Mouse (Mus musculus): Measurements from ENCODE around the gene Gabarapl1. TPM values are rescaled to one million over a fixed set of nuclear protein-coding genes. Genes with fewer than 3 reads are reported as not detected.

Gabarapl1 gene
- polyA plus RNA-seq, 1 experiment from 2014 or later, result 44.9 TPM

GRCm38 (mm10) chr6:129543709-129544606 lies 11.0 kb downstream of the Gabarapl1 start:
- H3K27ac ChIP-seq (replicated peaks), result no peak overlapping the region
- WGBS, result 67% methylated on average over 6 of the region's 6 CpGs
- peaks cover 31% of the 10 kb centered on the region for H3K36me3 ChIP-seq (replicated peaks)
- H3K4me3 ChIP-seq, result no peak overlapping the region
- peak; percentile 53 for DNase-seq (ENCODE audit: low spot score)
- H3K27me3 ChIP-seq (replicated peaks; ENCODE audit: low read depth, poor library complexity, severe bottlenecking), result no peaks in the 10 kb centered on the region
- no peaks in the 10 kb centered on the region for H3K4me1 ChIP-seq
- no peaks in the 10 kb centered on the region for H3K9me3 ChIP-seq

- Histone ChIP-seq H3K27ac (replicated peaks) (no peak overlapping the region), H3K27me3 (replicated peaks; ENCODE audit: low read depth, poor library complexity, severe bottlenecking) (no peaks in the 10 kb centered on the region), H3K4me1 (no peaks in the 10 kb centered on the region), H3K9me3 (no peaks in the 10 kb centered on the region), H3K4me3 (no peak overlapping the region), H3K36me3 (replicated peaks) (no peaks in the 10 kb centered on the region; the same call in 1 of the 2 replicates)
- DNase-seq (ENCODE audit: low spot score), result no peak
- 85% methylated on average over 2 of the region's 2 CpGs for WGBS
Observed at GRCm38 (mm10) chr6:129547277-129547676, 14.3 kb downstream of the Gabarapl1 start.

- 75% methylated on average over 3 of the region's 3 CpGs for WGBS
Observed at GRCm38 (mm10) chr6:129548009-129548408, 15.0 kb downstream of the Gabarapl1 start.

GRCm38 (mm10) chr6:129557298-129558023 lies 24.5 kb downstream of the Gabarapl1 start:
- Histone ChIP-seq H3K27ac (replicated peaks) (no peak overlapping the region), H3K9me3 (no peaks in the 10 kb centered on the region), H3K27me3 (replicated peaks; ENCODE audit: low read depth, poor library complexity, severe bottlenecking) (no peaks in the 10 kb centered on the region), H3K36me3 (replicated peaks) (no peaks in the 10 kb centered on the region), H3K4me1 (no peaks in the 10 kb centered on the region), H3K4me3 (no peak overlapping the region)
- no peak for DNase-seq (ENCODE audit: low spot score)

More at GRCm38 (mm10) chr6:129548009-129548408, 15.0 kb downstream of the Gabarapl1 start:
- Histone ChIP-seq H3K4me3 (no peak overlapping the region), H3K27me3 (replicated peaks; ENCODE audit: low read depth, poor library complexity, severe bottlenecking) (no peaks in the 10 kb centered on the region), H3K36me3 (replicated peaks) (no peaks in the 10 kb centered on the region), H3K27ac (replicated peaks) (no peak overlapping the region), H3K9me3 (no peaks in the 10 kb centered on the region), H3K4me1 (no peaks in the 10 kb centered on the region)
- DNase-seq (ENCODE audit: low spot score), result no peak

GRCm38 (mm10) chr6:129558946-129559640 lies 26.1 kb downstream of the Gabarapl1 start:
- Histone ChIP-seq H3K36me3 (replicated peaks) (no peaks in the 10 kb centered on the region), H3K4me3 (no peak overlapping the region), H3K4me1 (no peaks in the 10 kb centered on the region), H3K27ac (replicated peaks) (no peak overlapping the region), H3K27me3 (replicated peaks; ENCODE audit: low read depth, poor library complexity, severe bottlenecking) (no peaks in the 10 kb centered on the region), H3K9me3 (no peaks in the 10 kb centered on the region)
- WGBS, result 28% methylated on average over 12 of the region's 12 CpGs
- DNase-seq (ENCODE audit: low spot score), result peak; percentile 80

- no peaks in the 10 kb centered on the region for H3K9me3 ChIP-seq
- no peak overlapping the region for H3K4me3 ChIP-seq
- H3K27ac ChIP-seq (replicated peaks), result no peak overlapping the region
- no peaks in the 10 kb centered on the region for H3K36me3 ChIP-seq (replicated peaks)
- no peaks in the 10 kb centered on the region for H3K27me3 ChIP-seq (replicated peaks; ENCODE audit: low read depth, poor library complexity, severe bottlenecking)
- WGBS, result 61% methylated on average over 4 of the region's 4 CpGs
- H3K4me1 ChIP-seq, result no peaks in the 10 kb centered on the region
- no peak for DNase-seq (ENCODE audit: low spot score)
Observed at GRCm38 (mm10) chr6:129559641-129560027, 26.7 kb downstream of the Gabarapl1 start.

GRCm38 (mm10) chr6:129565257-129565656 lies 32.3 kb downstream of the Gabarapl1 start:
- H3K4me1 ChIP-seq, result no peaks in the 10 kb centered on the region
- H3K27me3 ChIP-seq (replicated peaks; ENCODE audit: low read depth, poor library complexity, severe bottlenecking), result no peaks in the 10 kb centered on the region
- no peak overlapping the region for H3K4me3 ChIP-seq
- DNase-seq (ENCODE audit: low spot score), result no peak
- no peak overlapping the region for H3K27ac ChIP-seq (replicated peaks)
- no peaks in the 10 kb centered on the region for H3K36me3 ChIP-seq (replicated peaks)
- H3K9me3 ChIP-seq, result no peaks in the 10 kb centered on the region
- 76% methylated on average over 2 of the region's 2 CpGs for WGBS

GRCm38 (mm10) chr6:129575315-129575714 lies 42.4 kb downstream of the Gabarapl1 start:
- Histone ChIP-seq H3K27ac (replicated peaks) (no peak overlapping the region), H3K36me3 (replicated peaks) (no peaks in the 10 kb centered on the region), H3K9me3 (no peaks in the 10 kb centered on the region), H3K4me3 (no peak overlapping the region), H3K27me3 (replicated peaks; ENCODE audit: low read depth, poor library complexity, severe bottlenecking) (no peaks in the 10 kb centered on the region), H3K4me1 (no peaks in the 10 kb centered on the region)
- no peak for DNase-seq (ENCODE audit: low spot score)
- WGBS, result 48% methylated on average over 2 of the region's 2 CpGs

- H3K36me3 ChIP-seq (replicated peaks), result no peaks in the 10 kb centered on the region
- no peak within 1 kb of the TSS for H3K4me3 ChIP-seq
- no peaks in the 10 kb centered on the region for H3K4me1 ChIP-seq
- no peak within 1 kb of the TSS for H3K27ac ChIP-seq (replicated peaks)
- WGBS, result 95% methylated on average over 8 of the region's 8 CpGs
- DNase-seq (ENCODE audit: low spot score), result no peak
- H3K27me3 ChIP-seq (replicated peaks; ENCODE audit: low read depth, poor library complexity, severe bottlenecking), result no peaks in the 10 kb centered on the region
- no peaks in the 10 kb centered on the region for H3K9me3 ChIP-seq
Observed at GRCm38 (mm10) chr6:129577605-129578004, 44.6 kb downstream of the Gabarapl1 start, which contains the start of gene Klre1. Gene Klre1, plus strand, starts transcription at chr6:129577905.

- H3K4me3 ChIP-seq, result no peak overlapping the region
- H3K4me1 ChIP-seq, result no peaks in the 10 kb centered on the region
- no peaks in the 10 kb centered on the region for H3K9me3 ChIP-seq
- no peak for DNase-seq (ENCODE audit: low spot score)
- H3K27me3 ChIP-seq (replicated peaks; ENCODE audit: low read depth, poor library complexity, severe bottlenecking), result no peaks in the 10 kb centered on the region
- no peak overlapping the region for H3K27ac ChIP-seq (replicated peaks)
- no peaks in the 10 kb centered on the region for H3K36me3 ChIP-seq (replicated peaks)
- 66% methylated on average over 4 of the region's 4 CpGs for WGBS
Observed at GRCm38 (mm10) chr6:129581274-129581673, 48.3 kb downstream of the Gabarapl1 start.

GRCm38 (mm10) chr6:129581896-129582295 lies 48.9 kb downstream of the Gabarapl1 start:
- WGBS, result 83% methylated on average over 4 of the region's 4 CpGs
- Histone ChIP-seq H3K4me1 (no peaks in the 10 kb centered on the region), H3K36me3 (replicated peaks) (no peaks in the 10 kb centered on the region), H3K4me3 (no peak overlapping the region), H3K27ac (replicated peaks) (no peak overlapping the region), H3K9me3 (no peaks in the 10 kb centered on the region), H3K27me3 (replicated peaks; ENCODE audit: low read depth, poor library complexity, severe bottlenecking) (no peaks in the 10 kb centered on the region)
- no peak for DNase-seq (ENCODE audit: low spot score)

- WGBS, result 78% methylated on average over 3 of the region's 3 CpGs
- H3K36me3 ChIP-seq (replicated peaks), result no peaks in the 10 kb centered on the region
- no peak overlapping the region for H3K4me3 ChIP-seq
- no peak overlapping the region for H3K27ac ChIP-seq (replicated peaks)
- no peaks in the 10 kb centered on the region for H3K4me1 ChIP-seq
- no peaks in the 10 kb centered on the region for H3K9me3 ChIP-seq
- H3K27me3 ChIP-seq (replicated peaks; ENCODE audit: low read depth, poor library complexity, severe bottlenecking), result no peaks in the 10 kb centered on the region
- no peak for DNase-seq (ENCODE audit: low spot score)
Observed at GRCm38 (mm10) chr6:129583014-129583413, 50.1 kb downstream of the Gabarapl1 start.

Data from embryonic facial prominence, embryonic 10.5 days (tissue).